Mouse (Mus musculus): ENCODE data around the gene 1700031F05Rik.
"Not testable (repeated sequence)": the region's sequence is repeated elsewhere in the genome, so short reads cannot be mapped to it uniquely, and the experiment has no call there.

The 1700031F05Rik gene

GRCm38 (mm10) chrX:102867871-102868270 is at the start of gene 1700031F05Rik:
Gene 1700031F05Rik (minus strand): TSS chrX:102867971.
- DNase-seq (ENCODE audit: low read depth, low spot score) = no peak

DNA sequence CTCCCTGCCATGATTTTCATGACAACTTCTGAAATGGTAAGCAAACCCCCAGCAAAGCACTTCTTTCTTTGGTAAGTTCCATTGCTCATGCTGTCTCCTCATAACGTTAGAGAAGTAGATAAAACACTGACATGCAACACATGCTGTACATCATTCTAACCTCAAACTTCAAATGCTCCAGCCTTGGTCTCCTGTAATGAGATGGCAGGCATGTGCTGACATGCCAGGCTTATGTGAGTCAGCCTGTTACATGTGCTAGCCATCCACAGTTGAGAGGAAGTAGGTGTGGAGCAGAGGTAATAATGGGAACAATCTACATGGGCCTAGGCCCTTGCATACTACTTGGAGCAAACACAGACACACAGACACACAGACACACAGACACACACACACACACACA is 47.1 kb upstream of the 1700031F05Rik start:
- DNase-seq (ENCODE audit: low read depth, low spot score) = not testable (repeated sequence)

DNA sequence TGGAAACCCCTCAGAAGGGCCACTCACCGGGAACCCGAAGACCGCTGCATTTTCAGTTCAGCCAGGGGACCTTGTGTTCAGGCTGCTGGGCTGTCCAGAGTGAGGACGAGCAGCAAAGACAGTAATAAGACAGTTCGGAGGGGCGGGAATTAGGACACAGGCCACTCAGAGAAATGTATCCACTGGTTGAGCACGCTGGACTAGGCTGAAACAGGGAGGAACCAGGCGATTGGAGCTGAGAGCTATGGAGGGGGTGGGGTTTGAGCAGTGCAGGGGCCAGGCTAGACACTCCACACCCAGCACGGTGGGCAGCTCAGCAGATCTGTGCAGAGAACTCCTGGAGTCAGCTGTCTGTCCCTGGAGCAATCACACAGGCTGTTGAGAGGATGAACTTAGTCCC is 40.8 kb upstream of the 1700031F05Rik start, which contains the start of the genes Dmrtc1a and 1700011M02Rik:
Gene Dmrtc1a (minus strand): TSS at position 101 of the 400 bp plus-strand sequence.
Gene 1700011M02Rik (plus strand): TSS at position 319 of the 400 bp plus-strand sequence.
- not testable (repeated sequence) for DNase-seq (ENCODE audit: low read depth, low spot score)

DNA sequence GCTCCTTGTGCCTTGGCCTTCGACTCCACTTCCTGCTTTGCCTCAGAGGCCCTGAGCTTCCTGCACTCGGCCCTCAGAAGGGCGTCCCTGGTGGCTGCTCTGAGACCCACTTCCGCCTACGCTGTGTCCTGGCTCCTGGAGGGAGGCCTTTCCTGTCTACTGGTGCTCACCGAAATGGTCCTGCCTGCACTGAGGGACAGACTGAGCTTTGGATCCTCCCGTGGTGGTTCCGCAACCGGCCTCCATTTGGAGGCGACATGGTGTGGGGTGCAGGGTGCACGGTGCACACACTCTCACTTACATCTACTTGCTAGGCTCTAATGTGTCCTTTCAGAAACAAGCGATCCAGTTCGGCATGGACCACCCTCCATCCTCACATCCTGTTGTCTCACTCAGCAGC is 13.3 kb downstream of the 1700031F05Rik start, which contains the start of gene Dmrtc1c2:
Gene Dmrtc1c2 (minus strand): TSS at position 101 of the 400 bp plus-strand sequence.
- not testable (repeated sequence) for DNase-seq (ENCODE audit: low read depth, low spot score)

- no peak for DNase-seq (ENCODE audit: low read depth, low spot score)
Measured at GRCm38 (mm10) chrX:102812311-102812710, 55.5 kb downstream of the 1700031F05Rik start.

Measured in WW6 (cell line).